ENCODE assay signal across 30 mouse cellular contexts in the genomic region with DNA sequence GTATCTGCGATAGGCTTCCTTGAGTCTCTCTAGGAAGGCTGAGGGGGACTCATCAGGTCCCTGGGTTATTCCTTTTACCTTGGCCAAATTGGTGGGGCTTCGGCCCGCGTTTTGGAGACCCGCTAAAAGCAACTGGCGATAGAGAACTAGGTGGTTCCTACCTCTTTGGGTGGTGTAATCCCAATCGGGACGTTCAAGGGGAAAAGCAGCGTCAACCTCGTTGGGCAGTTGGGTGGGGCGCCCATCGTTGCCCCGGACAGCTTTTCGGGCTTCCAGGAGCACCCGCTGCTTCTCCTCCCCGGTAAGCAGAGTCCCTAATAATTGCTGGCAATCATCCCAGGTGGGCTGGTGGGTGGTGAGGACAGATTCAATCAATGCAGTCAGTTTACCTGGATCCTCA. TPM values are rescaled to one million over a fixed set of nuclear protein-coding genes. Genes with fewer than 3 reads are reported as not detected.
"Had no signal": no experiment of that assay in that cellular context is flagged by ENCODE, and none has a peak within 500 bp of the region (broad histone marks: within the 10 kb centered on the region; RNA-seq: fewer than 3 reads in every experiment).

No protein-coding gene starts in this region.

- H3K27ac ChIP-seq: heart, adult 2 months; heart, embryonic 13.5 days; heart, embryonic 15.5 days; hindbrain, embryonic 13.5 days; hindbrain, embryonic 15.5 days; hindbrain, postnatal 0 days; kidney, embryonic 15.5 days; kidney, postnatal 0 days; layer of hippocampus, adult 2 months; left cerebral cortex, adult 2 months; limb, embryonic 10.5 days; limb, embryonic 12.5 days; liver, embryonic 12.5 days; liver, embryonic 14.5 days had no signal

- H3K4me3 ChIP-seq: heart, adult 2 months; heart, embryonic 13.5 days; heart, embryonic 15.5 days; hindbrain, embryonic 13.5 days; hindbrain, embryonic 15.5 days; kidney, embryonic 15.5 days; layer of hippocampus, adult 2 months; left cerebral cortex, adult 2 months; limb, embryonic 10.5 days; limb, embryonic 12.5 days; liver, embryonic 12.5 days had no signal

- H3K4me1 ChIP-seq: heart, embryonic 13.5 days; heart, embryonic 15.5 days; hindbrain, embryonic 13.5 days; hindbrain, embryonic 15.5 days; kidney, embryonic 15.5 days; limb, embryonic 10.5 days; limb, embryonic 12.5 days; liver, embryonic 12.5 days had no signal

- H3K27me3 ChIP-seq: heart, embryonic 13.5 days; heart, embryonic 15.5 days; hindbrain, embryonic 13.5 days; hindbrain, embryonic 15.5 days; kidney, embryonic 15.5 days; limb, embryonic 12.5 days; liver, embryonic 12.5 days had no signal

- ATAC-seq: hindbrain, postnatal 0 days; intestine, embryonic 16.5 days; liver, embryonic 12.5 days had no signal

- DNase-seq: gastrocnemius, postnatal 14 days; gastrocnemius, postnatal 36 days; heart, adult 11 months; heart, adult 2 months; heart, postnatal 14 days; heart, postnatal 36 days; kidney, adult 11 months; kidney, adult 2 months; kidney, adult 9 months; kidney, postnatal 25 days; kidney, postnatal 4 days had no signal

- H3K36me3 ChIP-seq: heart, embryonic 13.5 days; heart, embryonic 15.5 days; hindbrain, embryonic 13.5 days; hindbrain, embryonic 15.5 days; kidney, embryonic 15.5 days; limb, embryonic 10.5 days; limb, embryonic 12.5 days had no signal

- H3K9ac ChIP-seq: heart, embryonic 13.5 days; heart, embryonic 15.5 days; hindbrain, embryonic 13.5 days; hindbrain, embryonic 15.5 days; kidney, embryonic 15.5 days; limb, embryonic 12.5 days; liver, embryonic 12.5 days; liver, embryonic 14.5 days had no signal

- H3K4me2 ChIP-seq: heart, embryonic 11.5 days; heart, embryonic 13.5 days; heart, embryonic 15.5 days; hindbrain, embryonic 13.5 days; hindbrain, embryonic 15.5 days; kidney, embryonic 15.5 days; limb, embryonic 12.5 days; liver, embryonic 12.5 days had no signal

RNA-seq across cellular contexts. Expression of a gene that starts 21.2 kb away (rescaled TPM):
- polyA plus RNA-seq: liver, adult 2 months had no signal

RNA-seq across cellular contexts. Expression of a gene that starts 25.5 kb away (rescaled TPM):
- polyA plus RNA-seq: gonadal fat pad, adult 2 months; heart, adult 2 months; heart, embryonic 11.5 days; heart, embryonic 13.5 days; heart, embryonic 15.5 days; heart, postnatal 0 days; intestine, embryonic 14.5 days; intestine, embryonic 16.5 days; kidney, adult 2 months; kidney, embryonic 15.5 days; kidney, postnatal 0 days; limb, embryonic 10.5 days; limb, embryonic 12.5 days; liver, adult 2 months; liver, embryonic 12.5 days had no signal
